Mouse (Mus musculus) forebrain, embryonic 16.5 days (tissue): Measurements from ENCODE around the gene Tenm2. TPM values are rescaled to one million over a fixed set of nuclear protein-coding genes. Genes with fewer than 3 reads are reported as not detected.

Experiments used
- ATAC-seq: fragments of 200-750 bp; cut with Nextera tagmentation; 2 replicates; pipeline ENCODE4 v1.8.0; 2017; ENCODE audit warnings: mild to moderate bottlenecking, moderate library complexity
- H3K27ac ChIP-seq: fragments of 300-500 bp; sonication (generic); 2 replicates; pipeline ENCODE4 v1.5.1; 2014; ENCODE audit warnings: low read length, control low read depth
- H3K27me3 ChIP-seq: fragments of 300-500 bp; sonication (generic); replicated peaks from 2 replicates; pipeline ENCODE4 v1.6.1; 2014; ENCODE audit warnings: low read length; ENCODE audit not compliant: control insufficient read depth, insufficient read depth
- H3K36me3 ChIP-seq: fragments of 300-500 bp; sonication (generic); 2 replicates; pipeline ENCODE4 v1.6.1; 2014; ENCODE audit not compliant: control insufficient read depth, insufficient read depth
- H3K4me1 ChIP-seq: fragments of 300-500 bp; sonication (generic); replicated peaks from 2 replicates; pipeline ENCODE4 v1.6.1; 2014; ENCODE audit warnings: low read length; ENCODE audit not compliant: control insufficient read depth, insufficient read depth
- H3K4me2 ChIP-seq: fragments of 300-500 bp; sonication (generic); 2 replicates; pipeline ENCODE4 v1.6.1; 2014; ENCODE audit warnings: mild to moderate bottlenecking, low read length, control low read depth
- H3K4me3 ChIP-seq: fragments of 300-500 bp; sonication (generic); replicated peaks from 2 replicates; pipeline ENCODE4 v1.5.1; 2014; ENCODE audit warnings: mild to moderate bottlenecking, low read length, control low read depth
- H3K9ac ChIP-seq: fragments of 300-500 bp; sonication (generic); replicated peaks from 2 replicates; pipeline ENCODE4 v1.6.1; 2014; ENCODE audit warnings: low read depth, low read length, control low read depth
- H3K9me3 ChIP-seq: fragments of 300-500 bp; sonication (generic); 2 replicates; pipeline ENCODE4 v1.6.1; 2016; ENCODE audit warnings: low read length; ENCODE audit not compliant: control insufficient read depth
- WGBS: fragments of 180-500 bp; shearing (Covaris S2); extraction: QIAGEN DNeasy Blood & Tissue Kit; methylation state at CpG from one replicate; pipeline ENCODE4 v1.1.7; 2014; 5-methylcytosine and 5-hydroxymethylcytosine counted together
- polyA plus RNA-seq: library from polyadenylated mRNA; unstranded; fragments of >200 nt; fragmentation: Nextera tagmentation; extraction: Ambion mirVana; gene quantifications from 2 replicates; pipeline ENCODE4 v1.2.1, GENCODE M21; 2015

Tenm2 gene
- polyA plus RNA-seq, 1 experiment from 2014 or later = 58.7 TPM

DNA sequence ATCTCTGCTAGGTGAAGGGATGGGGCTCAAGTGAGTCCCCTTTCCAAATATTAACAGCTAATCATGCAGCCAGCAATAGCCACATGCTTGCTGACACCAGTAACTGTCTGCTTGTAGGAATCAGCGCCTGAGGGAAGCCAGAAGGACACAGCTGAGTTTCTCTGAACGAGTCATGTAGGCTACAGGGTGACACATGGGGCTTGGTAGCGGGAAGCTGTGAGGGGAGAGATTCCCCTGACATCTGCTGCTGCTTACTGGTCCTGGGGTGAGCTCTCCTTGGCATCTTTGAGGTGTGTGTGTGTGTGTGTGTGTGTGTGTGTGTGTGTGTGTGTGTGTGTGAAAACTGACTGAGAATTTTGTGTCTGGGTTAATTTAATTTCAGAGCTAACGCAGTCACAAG is 708.3 kb downstream of the Tenm2 start:
- H3K9me3 ChIP-seq = no peaks in the 10 kb centered on the region
- 0 out of 2 replicates have a peak, but pooled peaks cover 3% of the 10 kb centered on the region for H3K4me1 ChIP-seq
- H3K27me3 ChIP-seq = no peaks in the 10 kb centered on the region
- WGBS = 48% methylated on average over 4 of the region's 4 CpGs
- ATAC-seq = 0 out of 2 replicates have a peak, but pooled peaks have one; percentile 41
- H3K4me2 ChIP-seq = no peak overlapping the region
- H3K4me3 ChIP-seq = no peak overlapping the region
- H3K36me3 ChIP-seq = no peaks in the 10 kb centered on the region
- no peak overlapping the region for H3K27ac ChIP-seq
- H3K9ac ChIP-seq = no peak overlapping the region

DNA sequence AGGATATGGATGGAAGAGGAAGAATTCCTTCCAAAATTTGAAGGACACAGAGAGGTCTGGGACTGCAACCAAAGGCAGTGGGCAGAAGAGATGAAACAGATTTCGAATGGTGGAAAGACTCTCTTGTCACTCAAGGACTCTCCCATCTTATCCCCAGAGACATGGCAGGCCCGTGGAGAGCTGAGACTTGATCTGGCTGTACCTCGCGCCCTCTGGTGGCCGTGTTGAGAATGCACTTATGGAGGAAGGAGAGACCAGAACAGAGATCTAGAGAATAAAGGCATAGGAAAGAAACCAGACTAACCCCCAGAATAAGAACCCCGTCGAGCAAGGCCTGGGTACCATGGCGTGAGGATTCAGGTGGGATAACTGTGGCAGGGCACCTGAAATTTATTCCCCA is 709.4 kb downstream of the Tenm2 start:
- H3K27me3 ChIP-seq = no peaks in the 10 kb centered on the region
- peak; percentile 77; the same call in 1 of the 2 replicates for ATAC-seq
- H3K9me3 ChIP-seq = no peaks in the 10 kb centered on the region
- 10% methylated on average over 8 of the region's 8 CpGs for WGBS
- H3K4me2 ChIP-seq = no peak overlapping the region
- H3K9ac ChIP-seq = no peak overlapping the region
- H3K4me1 ChIP-seq = 0 out of 2 replicates have a peak, but pooled peaks cover 3% of the 10 kb centered on the region
- no peak overlapping the region for H3K4me3 ChIP-seq
- H3K36me3 ChIP-seq = no peaks in the 10 kb centered on the region
- H3K27ac ChIP-seq = no peak overlapping the region

DNA sequence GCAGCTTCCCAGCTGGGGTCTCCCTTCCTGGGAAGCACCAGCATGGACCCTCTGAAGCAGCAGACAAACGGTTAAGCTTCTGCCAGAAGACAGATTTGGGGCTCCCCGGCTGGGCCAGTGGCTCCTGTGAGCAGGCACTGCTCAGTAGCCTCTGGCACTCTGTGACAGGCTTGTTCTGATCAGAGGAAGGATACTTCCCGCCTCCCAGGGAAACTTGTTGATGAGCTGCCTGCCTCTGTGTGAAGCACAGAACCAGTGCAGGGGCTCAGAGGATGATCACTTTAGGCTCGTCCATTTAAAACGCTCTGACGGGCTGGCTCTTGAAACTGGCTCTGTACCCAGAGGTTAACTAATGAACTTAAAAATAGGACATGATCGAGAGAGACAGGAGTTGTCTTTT is 723.3 kb downstream of the Tenm2 start:
- Histone ChIP-seq H3K36me3 (no peaks in the 10 kb centered on the region), H3K4me1 (peaks cover 13% of the 10 kb centered on the region), H3K27me3 (no peaks in the 10 kb centered on the region), H3K4me2 (no peak overlapping the region), H3K4me3 (no peak overlapping the region), H3K9me3 (no peaks in the 10 kb centered on the region), H3K9ac (no peak overlapping the region), H3K27ac (no peak overlapping the region)
- WGBS = 44% methylated on average over 7 of the region's 7 CpGs
- ATAC-seq = no peak

DNA sequence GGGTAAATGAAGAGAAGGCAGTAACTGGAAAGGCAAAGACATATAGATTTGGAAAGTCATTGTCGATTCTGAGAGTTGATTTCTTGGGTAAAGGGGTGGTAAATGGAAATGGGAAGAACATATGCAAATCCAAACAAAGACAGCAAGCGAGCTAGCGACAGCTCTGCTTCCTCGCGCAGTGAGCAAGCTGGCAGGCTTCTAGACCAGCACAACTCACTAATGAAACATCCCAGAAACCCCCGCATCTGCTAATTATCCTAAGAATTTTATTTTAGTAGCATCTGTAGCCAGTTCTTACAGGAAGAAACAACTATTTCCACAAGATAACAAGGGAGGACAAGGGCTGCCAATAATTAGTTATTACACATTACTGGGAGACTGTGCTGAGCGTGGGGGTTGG is 727.5 kb downstream of the Tenm2 start:
- no peak overlapping the region for H3K9ac ChIP-seq
- H3K27me3 ChIP-seq = no peaks in the 10 kb centered on the region
- H3K9me3 ChIP-seq = no peaks in the 10 kb centered on the region
- peak overlapping the region; percentile 56; the same call in 1 of the 2 replicates for H3K27ac ChIP-seq
- H3K4me2 ChIP-seq = 0 out of 2 replicates have a peak overlapping the region, but pooled peaks have one; percentile 1
- H3K4me3 ChIP-seq = no peak overlapping the region
- 33% methylated on average over 7 of the region's 7 CpGs for WGBS
- ATAC-seq = peak; percentile 70
- peaks cover 15% of the 10 kb centered on the region for H3K4me1 ChIP-seq
- H3K36me3 ChIP-seq = no peaks in the 10 kb centered on the region

DNA sequence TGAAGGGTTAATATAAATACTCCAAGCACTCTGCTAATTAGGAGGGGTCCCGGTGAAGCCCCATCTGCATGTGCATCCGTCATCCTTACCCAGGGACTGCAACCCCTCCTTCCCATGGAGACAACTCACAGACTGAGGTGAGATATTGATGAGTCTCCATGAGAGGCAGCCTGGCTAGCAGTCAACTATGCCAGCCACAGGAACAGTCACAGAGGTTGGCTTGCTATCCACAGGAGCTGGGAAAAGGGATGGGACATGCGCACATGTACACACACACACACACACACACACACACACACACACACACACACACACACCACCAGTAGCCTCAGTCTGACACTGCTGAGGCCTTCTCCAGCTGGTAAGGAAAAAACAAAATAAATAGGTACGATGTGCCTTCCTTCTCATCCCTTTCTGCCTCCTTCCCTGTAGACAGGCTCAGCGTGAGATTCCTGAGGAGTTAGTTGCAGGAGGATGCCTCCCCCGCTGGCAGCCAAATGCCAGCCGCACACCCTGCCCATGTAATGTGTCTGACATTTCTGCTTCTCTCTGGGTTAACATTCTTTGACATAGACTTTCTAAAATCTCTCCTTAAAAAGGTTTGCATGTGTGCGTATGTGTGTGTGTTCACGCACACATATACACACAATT is 740.7 kb downstream of the Tenm2 start:
- no peak for ATAC-seq
- Histone ChIP-seq H3K27me3 (no peaks in the 10 kb centered on the region), H3K36me3 (no peaks in the 10 kb centered on the region), H3K27ac (no peak overlapping the region; the same call in 1 of the 2 replicates), H3K9ac (no peak overlapping the region), H3K4me1 (peaks cover 8% of the 10 kb centered on the region), H3K4me3 (no peak overlapping the region), H3K4me2 (no peak overlapping the region), H3K9me3 (no peaks in the 10 kb centered on the region)
- 64% methylated on average over 9 of the region's 9 CpGs for WGBS

DNA sequence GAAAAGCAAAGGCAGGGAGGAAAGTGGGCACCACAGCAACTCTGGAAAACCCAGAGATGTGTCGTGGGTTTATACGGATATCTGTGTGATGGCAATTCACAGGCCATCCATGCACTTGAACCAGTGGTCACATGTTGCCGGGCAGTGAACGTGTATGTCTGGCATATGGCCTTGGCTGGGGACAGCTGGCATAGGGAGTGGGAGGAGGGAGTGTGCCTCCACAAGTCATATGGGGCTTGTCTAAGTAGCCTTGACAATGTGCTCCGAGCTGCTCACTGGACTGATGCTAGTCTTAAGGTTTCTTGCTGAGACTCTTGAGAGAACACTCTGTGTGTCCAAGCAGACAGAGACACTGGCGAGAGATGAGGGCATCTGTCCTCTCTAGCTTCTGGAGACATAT is 743.5 kb downstream of the Tenm2 start:
- H3K27ac ChIP-seq = no peak overlapping the region
- H3K9ac ChIP-seq = no peak overlapping the region
- no peaks in the 10 kb centered on the region for H3K36me3 ChIP-seq
- no peak for ATAC-seq
- H3K4me1 ChIP-seq = peaks cover 10% of the 10 kb centered on the region
- no peak overlapping the region for H3K4me3 ChIP-seq
- H3K9me3 ChIP-seq = no peaks in the 10 kb centered on the region
- H3K27me3 ChIP-seq = no peaks in the 10 kb centered on the region
- H3K4me2 ChIP-seq = no peak overlapping the region
- 75% methylated on average over 6 of the region's 6 CpGs for WGBS

DNA sequence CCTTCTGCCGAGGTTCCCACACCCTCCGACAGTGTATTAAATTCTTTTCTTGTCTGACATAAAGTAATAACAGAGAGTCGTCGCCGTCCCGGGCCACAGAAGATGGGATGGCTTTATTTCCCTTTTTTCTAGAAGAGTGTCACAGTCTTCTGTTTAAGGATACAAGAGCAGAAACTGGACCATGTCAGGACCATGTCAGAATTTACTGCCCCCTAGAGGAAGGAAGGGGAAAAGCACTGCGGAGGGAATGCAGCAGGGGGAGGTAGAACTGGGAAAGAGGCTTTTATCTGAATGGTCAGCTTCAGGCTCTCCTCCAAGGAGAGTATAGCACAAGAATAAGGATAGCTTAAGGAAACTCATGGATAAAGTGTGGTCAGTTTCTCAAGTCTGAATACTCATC is 745.7 kb downstream of the Tenm2 start:
- no peak overlapping the region for H3K27ac ChIP-seq
- H3K9ac ChIP-seq = no peak overlapping the region
- 45% methylated on average over 7 of the region's 7 CpGs for WGBS
- no peaks in the 10 kb centered on the region for H3K36me3 ChIP-seq
- no peak overlapping the region for H3K4me3 ChIP-seq
- no peak overlapping the region for H3K4me2 ChIP-seq
- no peak for ATAC-seq
- no peaks in the 10 kb centered on the region for H3K27me3 ChIP-seq
- peaks cover 8% of the 10 kb centered on the region for H3K4me1 ChIP-seq
- no peaks in the 10 kb centered on the region for H3K9me3 ChIP-seq

DNA sequence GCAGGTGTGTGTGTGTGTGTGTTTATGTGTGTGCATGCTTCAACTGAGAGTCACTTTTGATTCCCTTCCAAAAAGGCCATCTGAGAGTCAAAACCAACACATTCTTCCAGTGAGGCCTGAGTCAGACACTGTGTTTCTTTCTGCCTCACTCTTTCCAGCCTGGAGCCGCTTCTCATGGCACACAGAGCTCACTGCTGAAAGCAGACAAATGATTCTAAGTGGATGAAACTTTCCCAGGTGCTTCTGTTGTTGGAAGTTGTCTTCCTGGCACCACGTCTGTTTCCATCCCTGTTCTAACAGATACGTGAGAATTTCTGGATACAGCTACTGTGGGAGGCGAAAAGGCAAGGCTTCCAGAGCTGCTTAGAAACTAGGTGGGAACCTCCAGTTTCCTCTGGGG is 747.1 kb downstream of the Tenm2 start:
- Histone ChIP-seq H3K27ac (no peak overlapping the region), H3K4me1 (peaks cover 14% of the 10 kb centered on the region), H3K4me3 (no peak overlapping the region), H3K4me2 (no peak overlapping the region), H3K9ac (no peak overlapping the region), H3K27me3 (no peaks in the 10 kb centered on the region), H3K9me3 (no peaks in the 10 kb centered on the region), H3K36me3 (no peaks in the 10 kb centered on the region)
- WGBS = 80% methylated on average over 4 of the region's 4 CpGs
- ATAC-seq = no peak

DNA sequence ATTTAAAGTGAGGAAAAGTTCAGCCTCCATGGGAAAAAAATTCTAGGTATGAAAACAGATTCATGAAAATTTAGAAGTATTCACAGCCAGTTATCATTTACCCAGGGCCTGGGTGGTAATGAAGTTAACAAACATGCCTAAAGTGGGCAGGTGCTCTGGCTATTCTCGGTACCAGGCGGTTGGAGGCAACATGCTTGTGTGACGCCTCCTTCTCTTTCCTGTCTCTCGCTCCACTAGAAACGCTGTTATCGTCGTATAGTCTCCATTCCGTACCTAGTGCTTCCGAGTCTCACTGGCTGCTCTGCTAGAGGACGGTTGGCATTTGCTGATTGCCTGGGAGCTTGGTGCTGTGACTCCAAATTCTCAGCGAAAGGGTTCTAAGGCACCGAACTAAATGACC is 749.7 kb downstream of the Tenm2 start:
- Histone ChIP-seq H3K27me3 (no peaks in the 10 kb centered on the region), H3K9me3 (no peaks in the 10 kb centered on the region), H3K4me3 (no peak overlapping the region), H3K4me1 (peaks cover 24% of the 10 kb centered on the region), H3K27ac (no peak overlapping the region), H3K36me3 (no peaks in the 10 kb centered on the region), H3K9ac (no peak overlapping the region), H3K4me2 (no peak overlapping the region)
- no peak for ATAC-seq
- WGBS = 73% methylated on average over 12 of the region's 12 CpGs
